Mouse (Mus musculus) embryo, embryonic 10 days (tissue): ENCODE results near the gene Olfr49.

Source experiments
- DNase-seq: peaks from one replicate; pipeline ENCODE4 v3.0.0-alpha.2; 2015; ENCODE audit warnings: low spot score

Gene Olfr49

GRCm38 (mm10) chr14:54261386-54261785 lies 23.4 kb downstream of the Olfr49 start:
- DNase-seq: no peak

DNA sequence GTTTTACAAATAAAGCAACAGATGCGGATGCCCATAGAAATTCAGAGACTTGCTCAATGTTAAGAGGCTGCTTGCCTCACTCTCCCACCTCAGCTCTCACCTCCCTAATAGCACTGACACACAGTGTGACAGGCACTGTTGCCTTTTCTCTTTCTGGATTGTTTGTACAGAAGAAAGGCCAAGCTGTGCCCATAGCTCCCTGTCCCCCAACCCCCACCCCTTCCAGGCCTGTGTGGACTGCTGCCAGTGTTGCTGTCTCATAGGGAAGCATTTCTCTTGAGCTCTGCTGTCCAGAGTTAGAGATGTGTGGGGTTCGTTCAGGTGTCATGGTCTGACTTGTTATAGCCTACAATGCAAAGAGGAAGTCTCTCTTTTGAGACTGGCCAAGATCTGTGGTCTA lies 24.5 kb downstream of the Olfr49 start:
- DNase-seq: no peak

DNA sequence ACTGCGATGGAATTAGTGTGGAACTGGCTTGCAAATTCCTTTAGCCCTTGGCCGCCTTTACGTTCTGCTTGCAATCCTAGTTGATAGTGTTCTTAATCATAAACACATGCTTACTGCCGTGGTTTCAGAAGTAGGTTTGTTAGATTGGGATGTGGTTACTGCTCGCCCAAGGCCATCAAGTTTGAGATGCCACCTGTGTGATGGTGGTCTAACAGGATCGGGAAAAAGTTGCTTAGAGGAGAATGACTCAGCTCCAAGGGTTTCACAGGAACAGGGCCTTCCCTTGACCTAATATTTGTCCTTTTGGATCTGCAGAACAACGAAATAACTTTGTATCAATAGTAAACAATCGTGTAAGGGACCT lies 25.0 kb downstream of the Olfr49 start:
- no peak for DNase-seq

GRCm38 (mm10) chr14:54259003-54259721 lies 25.6 kb downstream of the Olfr49 start:
- peak; percentile 91 for DNase-seq

GRCm38 (mm10) chr14:54258131-54258670 lies 26.5 kb downstream of the Olfr49 start:
- DNase-seq: no peak

DNA sequence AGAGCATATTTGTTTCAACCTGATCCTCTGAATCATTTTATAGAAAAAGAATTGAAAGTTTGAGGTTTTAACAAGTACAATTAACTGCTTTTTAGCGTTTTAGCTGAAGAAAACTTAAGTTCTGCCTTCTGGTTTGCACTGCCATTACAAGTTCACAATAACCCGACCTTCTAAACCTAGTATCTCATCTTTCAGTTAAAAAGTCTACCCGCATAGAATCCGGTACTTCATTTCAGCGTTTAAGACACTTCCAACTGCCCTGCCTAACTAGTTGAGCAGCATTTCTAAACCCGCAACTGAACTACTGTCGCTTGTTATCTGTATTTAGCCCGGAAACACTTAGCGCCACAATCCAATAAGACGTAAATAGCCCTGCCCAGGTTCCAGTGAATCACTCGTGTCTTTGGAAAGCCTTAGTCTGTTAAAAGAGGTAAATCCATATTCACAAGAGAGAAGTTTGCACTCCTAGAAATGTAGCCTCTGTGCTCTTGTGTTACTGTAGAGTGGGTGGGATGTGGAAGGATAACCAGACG lies 30.0 kb downstream of the Olfr49 start:
- DNase-seq: no peak

DNA sequence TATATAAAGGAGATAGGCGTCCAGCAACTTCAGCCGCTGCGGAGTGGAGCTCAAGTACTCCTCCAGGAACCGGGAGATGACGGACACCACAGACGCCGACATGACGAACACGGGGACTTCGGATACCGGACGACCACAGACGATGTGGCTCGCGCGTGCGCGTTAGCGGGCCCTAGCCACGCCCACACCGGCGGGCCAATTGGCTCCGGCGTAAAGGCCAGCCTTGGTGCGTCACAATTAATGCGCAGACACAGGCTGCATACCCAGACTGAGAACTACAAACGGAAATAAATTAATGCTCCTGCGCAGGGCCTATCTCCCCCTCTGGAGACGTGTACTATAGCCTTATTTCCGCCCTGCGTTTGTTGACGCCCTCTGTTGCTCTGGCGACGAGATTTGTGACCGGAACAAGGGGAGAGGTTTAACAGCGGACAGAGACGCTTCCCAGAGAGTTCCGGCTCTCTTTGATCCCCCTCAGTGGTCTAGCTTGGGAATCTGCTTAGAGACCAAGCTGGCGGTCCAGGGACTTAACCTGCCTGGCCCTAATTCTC lies 30.9 kb downstream of the Olfr49 start, which contains the start of the genes Dad1 and Abhd4:
TSS of gene Dad1 (minus strand) at position 364 of the 551 bp plus-strand sequence.
TSS of gene Abhd4 (plus strand) at position 448 of the 551 bp plus-strand sequence.
- DNase-seq: peak; percentile 99

DNA sequence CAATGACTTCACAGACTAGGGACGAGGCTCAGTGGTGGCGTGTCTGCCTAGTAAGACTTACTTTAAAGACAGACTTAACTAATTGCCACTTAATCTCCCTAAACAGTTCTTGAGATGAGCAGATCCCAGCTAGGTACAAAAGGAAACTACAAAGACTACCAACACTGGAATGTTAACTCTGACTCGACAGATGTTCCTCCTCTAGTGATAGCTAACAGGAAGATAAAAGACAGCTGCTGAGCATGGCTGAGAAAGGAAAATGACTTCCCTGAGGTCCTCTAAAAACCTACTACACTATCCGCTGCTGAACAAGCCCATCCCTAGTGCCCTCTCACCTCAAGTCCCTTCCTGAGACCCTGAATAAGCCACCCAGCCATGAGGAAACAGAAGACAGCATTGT lies 34.6 kb downstream of the Olfr49 start:
- DNase-seq: no peak

DNA sequence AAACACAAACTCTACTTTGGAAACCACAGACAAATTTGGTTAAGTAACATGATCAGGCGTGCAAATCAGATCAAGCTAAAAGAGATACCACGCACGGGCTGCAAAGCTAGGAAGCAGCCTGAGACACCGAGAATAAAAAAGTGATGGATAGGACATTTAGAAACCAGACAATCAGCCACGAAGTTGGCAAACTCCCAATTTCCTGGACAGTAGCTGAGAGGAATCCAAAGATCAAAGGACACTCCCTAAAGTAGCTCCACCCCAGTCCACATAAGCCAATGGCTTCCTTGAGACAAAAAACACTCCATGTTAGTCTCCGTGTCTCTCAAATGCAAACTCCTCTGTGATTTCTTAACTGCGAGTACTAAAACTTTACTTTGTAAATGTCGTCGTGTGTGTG lies 35.4 kb downstream of the Olfr49 start:
- DNase-seq: peak; percentile 12

DNA sequence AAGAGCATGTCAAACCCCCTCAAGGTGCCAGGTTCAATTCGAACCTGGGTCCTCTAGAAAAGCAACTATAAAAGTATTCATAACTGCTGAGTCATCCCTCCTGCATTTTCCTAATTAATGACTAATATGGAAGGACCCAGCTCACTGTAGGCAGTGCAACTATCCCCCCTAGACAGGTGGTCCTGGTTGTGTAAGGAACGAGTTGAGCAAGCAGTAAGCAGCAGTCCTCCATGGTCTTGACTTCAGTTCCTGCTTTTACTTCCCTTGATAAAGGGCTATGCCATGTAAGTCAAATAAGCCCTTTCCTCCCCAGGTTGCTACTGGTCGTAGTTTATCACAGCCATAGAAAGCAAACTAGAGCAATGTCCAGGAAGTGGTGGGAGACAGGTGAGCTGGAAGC lies 38.5 kb downstream of the Olfr49 start:
- DNase-seq: no peak

- DNase-seq: peak; percentile 61
These were observed 40.6 kb downstream of the Olfr49 start for GRCm38 (mm10) chr14:54244183-54244582.

DNA sequence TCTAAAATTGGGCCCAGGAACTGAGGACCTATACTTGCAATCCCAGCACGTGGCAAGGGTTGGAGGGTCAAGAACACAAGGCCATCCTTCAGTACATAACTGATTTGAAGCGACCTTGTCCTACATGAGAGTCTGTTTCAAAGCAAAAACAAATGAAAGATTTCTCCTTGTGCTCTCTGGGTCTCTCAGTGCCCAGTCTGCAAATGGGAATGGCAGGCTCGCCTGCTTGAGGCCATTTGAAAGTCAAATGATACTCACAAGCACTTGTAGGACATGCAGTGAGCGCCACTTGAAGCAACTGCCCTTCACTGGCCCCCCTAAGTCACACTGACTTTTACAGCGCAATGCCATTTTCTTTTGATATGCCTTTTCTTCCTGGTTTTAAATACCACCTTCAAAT lies 44.2 kb downstream of the Olfr49 start:
- no peak for DNase-seq

DNA sequence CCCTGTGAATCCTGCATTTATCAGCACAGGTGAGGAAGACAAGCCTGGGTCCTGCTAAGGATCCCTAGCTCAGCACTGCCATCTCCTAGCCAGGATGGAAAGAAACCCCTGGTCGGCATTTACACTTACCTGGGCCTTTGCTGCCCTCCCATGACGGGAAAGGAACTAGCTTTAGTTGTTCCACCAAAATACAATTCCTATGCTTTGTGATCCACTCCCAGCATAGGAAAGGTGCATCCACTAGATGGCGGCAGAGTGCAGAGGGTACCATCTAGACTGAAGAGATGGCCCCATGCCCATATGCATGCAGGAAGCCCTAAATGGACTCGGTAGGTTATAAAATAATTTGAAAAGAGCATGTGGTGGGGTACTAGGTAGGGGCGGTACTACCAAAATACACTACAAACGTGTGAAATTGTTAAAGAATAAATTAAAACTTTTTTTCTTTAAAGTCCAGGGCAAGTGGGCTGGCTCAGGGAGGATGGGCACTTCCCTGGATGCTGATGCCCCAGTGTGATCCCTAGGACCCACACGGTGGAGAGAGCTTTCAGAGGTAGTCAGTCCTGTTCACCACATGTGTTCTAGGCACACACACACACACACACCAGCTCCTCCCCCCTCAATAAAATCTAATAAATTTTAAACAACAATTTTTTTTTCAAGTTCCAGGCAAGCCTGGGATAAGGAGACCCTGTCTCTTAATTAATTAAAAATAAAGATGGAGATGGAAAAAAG lies 45.6 kb downstream of the Olfr49 start:
- DNase-seq: peak; percentile 91

DNA sequence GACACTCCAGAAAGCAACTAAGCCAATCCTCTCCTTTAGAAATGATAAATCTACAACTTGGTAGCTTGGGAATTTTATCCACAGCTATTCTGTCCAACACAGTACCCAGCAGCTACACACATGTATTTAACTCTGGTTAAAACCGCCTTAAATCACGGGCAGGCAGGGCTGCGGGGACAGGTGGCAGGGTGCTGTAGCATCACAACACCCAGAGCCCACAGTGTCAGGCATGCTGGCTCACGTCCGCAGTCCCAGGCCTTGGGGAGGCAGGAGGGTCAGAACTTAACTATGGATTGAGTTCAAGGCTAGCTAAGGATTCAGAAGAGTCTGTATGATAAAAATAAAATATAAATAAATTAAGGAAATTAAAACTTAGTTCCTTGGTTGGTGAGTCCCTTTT lies 47.9 kb downstream of the Olfr49 start:
- DNase-seq: no peak

- no peak for DNase-seq
These were observed 48.8 kb downstream of the Olfr49 start for GRCm38 (mm10) chr14:54235825-54236540.

DNA sequence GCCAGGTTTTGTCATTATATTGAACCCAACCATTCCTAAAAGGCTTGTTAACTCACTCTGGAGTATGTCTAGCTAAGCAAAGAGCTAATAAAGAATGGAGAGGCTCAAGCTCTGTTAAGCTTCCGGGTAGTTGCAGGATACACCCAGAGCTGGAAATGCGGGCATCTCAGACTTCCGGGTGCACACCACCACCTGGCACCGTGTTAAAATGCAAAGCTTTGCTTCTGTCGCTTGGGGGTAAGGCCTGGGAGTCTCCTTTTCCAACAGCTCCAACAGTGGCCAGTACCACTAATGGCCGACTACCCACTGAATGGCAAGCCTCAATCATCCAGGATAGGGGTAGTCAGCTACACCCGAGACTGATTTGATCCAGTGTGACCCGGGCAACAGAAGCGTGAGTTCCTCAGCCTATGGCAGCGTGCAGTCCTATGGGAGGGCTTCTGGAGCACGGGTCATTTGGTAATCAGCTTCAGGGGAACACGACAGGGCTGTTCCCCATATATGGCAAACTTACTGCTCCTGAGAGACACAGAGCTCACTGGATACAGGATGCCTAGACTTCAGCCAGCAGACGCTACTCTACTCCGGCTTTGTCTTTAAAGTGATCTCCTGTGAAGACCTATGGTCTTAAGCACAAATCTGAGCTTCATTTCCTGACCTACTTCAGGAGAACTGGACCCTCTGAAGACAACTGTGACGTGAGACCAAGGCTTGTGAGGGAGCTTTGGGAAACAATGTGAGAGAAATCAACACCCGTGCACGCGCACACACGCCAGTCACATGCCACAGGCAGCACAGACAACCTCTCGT lies 50.3 kb downstream of the Olfr49 start:
- no peak for DNase-seq

- DNase-seq: no peak
These were observed 51.1 kb downstream of the Olfr49 start for GRCm38 (mm10) chr14:54233559-54234143.

DNA sequence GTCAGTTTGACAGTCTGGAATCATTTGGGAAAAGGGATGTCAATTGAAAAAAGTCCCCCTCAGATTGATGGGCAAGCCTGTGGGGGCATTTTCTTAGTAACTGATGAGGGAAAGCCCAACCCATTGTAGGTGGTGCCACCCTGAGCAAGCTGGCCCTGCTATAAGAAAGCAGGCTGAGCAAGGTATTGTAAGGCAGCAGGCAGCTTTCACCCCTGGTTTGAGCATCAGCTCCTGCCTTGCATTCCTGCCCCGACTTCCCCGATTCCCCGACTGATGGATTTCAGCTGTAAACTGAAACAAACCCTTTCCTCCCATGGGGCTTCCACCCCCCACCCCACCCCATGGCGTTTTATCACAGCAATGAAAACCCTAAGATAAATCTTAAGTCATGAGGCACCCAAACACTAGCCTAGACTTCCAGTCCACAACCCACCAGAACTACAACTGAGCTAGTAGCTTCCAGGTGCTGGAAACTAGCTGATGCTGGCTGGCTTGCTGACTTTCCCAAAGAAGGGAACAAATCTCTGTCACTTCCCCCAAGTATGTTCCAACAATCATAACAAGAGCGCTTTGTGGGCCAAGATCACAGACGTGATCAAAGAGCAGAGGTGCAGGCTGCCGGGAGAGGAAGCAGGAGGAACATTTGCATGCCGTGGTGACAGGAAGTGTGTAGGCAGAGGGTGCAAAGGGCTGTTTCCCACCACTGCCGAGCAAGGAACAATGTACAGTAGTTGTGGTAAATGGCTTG lies 51.8 kb downstream of the Olfr49 start:
- peak; percentile 42 for DNase-seq

GRCm38 (mm10) chr14:54232143-54232542 lies 52.6 kb downstream of the Olfr49 start:
- no peak for DNase-seq
